Mouse (Mus musculus) forebrain, postnatal 0 days (tissue): ENCODE measurements around the gene Selp. TPM values are rescaled to one million over a fixed set of nuclear protein-coding genes. Genes with fewer than 3 reads are reported as not detected.

Experiments used
- ATAC-seq: fragments of 200-750 bp; cut with Nextera tagmentation; 2 replicates; pipeline ENCODE4 v1.8.0; 2017; ENCODE audit warnings: mild to moderate bottlenecking, moderate library complexity
- DNase-seq: peaks from one replicate; pipeline ENCODE4 v3.0.0-alpha.2; 2015
- H3K27ac ChIP-seq: fragments of 300-500 bp; sonication (generic); 2 replicates; pipeline ENCODE4 v1.5.1; 2014; ENCODE audit warnings: low read depth, mild to moderate bottlenecking, antibody characterized with exemption, low read length, moderate library complexity, mixed read lengths
- H3K27me3 ChIP-seq: fragments of 300-500 bp; sonication (generic); 2 replicates; pipeline ENCODE4 v1.6.1; 2014; ENCODE audit warnings: mild to moderate bottlenecking, low read length, mixed read lengths; ENCODE audit not compliant: insufficient read depth
- H3K36me3 ChIP-seq: fragments of 300-500 bp; sonication (generic); 2 replicates; pipeline ENCODE4 v1.6.1; 2014; ENCODE audit warnings: mild to moderate bottlenecking, moderate library complexity; ENCODE audit not compliant: insufficient read depth
- H3K4me1 ChIP-seq: fragments of 300-500 bp; sonication (generic); 2 replicates; pipeline ENCODE4 v1.6.1; 2014; ENCODE audit warnings: antibody characterized with exemption; ENCODE audit not compliant: insufficient read depth
- H3K4me2 ChIP-seq: fragments of 300-500 bp; sonication (generic); 2 replicates; pipeline ENCODE4 v1.6.1; 2014; ENCODE audit warnings: low read depth, mild to moderate bottlenecking, moderate library complexity
- H3K4me3 ChIP-seq: fragments of 300-500 bp; sonication (generic); 2 replicates; pipeline ENCODE4 v1.5.1; 2014; ENCODE audit warnings: low read depth, low read length, mixed read lengths
- H3K9ac ChIP-seq: fragments of 300-500 bp; sonication (generic); 2 replicates; pipeline ENCODE4 v1.6.1; 2014; ENCODE audit warnings: mild to moderate bottlenecking
- H3K9me3 ChIP-seq: fragments of 300-500 bp; sonication (generic); 2 replicates; pipeline ENCODE4 v1.6.1; 2016; ENCODE audit warnings: low read length
- CTCF ChIP-seq: sonication (generic); IDR thresholded peaks from 2 replicates; pipeline ENCODE4 v1.5.1; 2016; ENCODE audit warnings: antibody characterized with exemption, control low read depth, low read depth
- WGBS: fragments of 180-500 bp; shearing (Covaris S2); extraction: QIAGEN DNeasy Blood & Tissue Kit; methylation state at CpG from one replicate; pipeline ENCODE4 v1.1.7; 2014; 5-methylcytosine and 5-hydroxymethylcytosine counted together
- polyA plus RNA-seq: library from polyadenylated mRNA; unstranded; fragments of >200 nt; fragmentation: Nextera tagmentation; extraction: Ambion mirVana; gene quantifications from 2 replicates; pipeline ENCODE4 v1.2.1, GENCODE M21; 2015
- total RNA-seq: library from RNA; depleted of rRNA; stranded (reverse); fragments of >200 nt; gene quantifications from 2 replicates; pipeline ENCODE4 v1.2.3, GENCODE M21; 2014; rRNA removed

The Selp gene
- total and polyA plus RNA-seq, 2 experiments from 2014 or later = not detected

DNA sequence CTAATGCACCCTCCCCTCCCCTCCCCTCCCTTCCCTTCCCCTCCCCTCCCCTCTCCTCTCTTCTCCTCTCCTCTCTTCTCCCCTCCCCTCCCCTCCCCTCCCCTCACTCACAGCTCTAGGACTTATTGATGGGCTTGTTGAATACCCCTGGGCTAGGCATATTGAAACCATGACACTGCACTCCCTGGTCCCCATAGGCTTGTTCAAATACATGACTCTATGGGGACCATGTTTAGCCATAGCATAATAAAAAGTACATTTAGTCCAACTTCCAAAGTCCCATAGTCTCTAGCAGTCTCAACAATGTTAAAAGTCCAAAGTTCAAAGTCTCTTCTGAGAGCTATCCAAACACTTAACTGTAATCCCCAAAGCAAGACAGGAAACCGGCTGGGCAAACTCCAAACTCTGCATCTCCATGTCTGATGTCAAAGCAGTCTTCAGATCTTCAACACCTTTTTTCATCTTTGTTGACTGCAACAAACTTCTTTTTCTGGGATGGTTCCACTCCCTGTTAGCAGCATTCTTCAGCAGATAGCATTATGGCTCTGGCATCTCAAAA lies 72.0 kb downstream of the Selp start:
- Histone ChIP-seq H3K4me2 (no peak overlapping the region), H3K36me3 (no peaks in the 10 kb centered on the region), H3K27me3 (no peaks in the 10 kb centered on the region), H3K4me3 (no peak overlapping the region), H3K4me1 (no peaks in the 10 kb centered on the region), H3K9me3 (no peaks in the 10 kb centered on the region), H3K27ac (no peak overlapping the region), H3K9ac (no peak overlapping the region)
- ATAC-seq (no peak), DNase-seq (no peak)
- no peak for TF ChIP-seq CTCF
- WGBS = 88% methylated on average over 1 of the region's 1 CpGs

DNA sequence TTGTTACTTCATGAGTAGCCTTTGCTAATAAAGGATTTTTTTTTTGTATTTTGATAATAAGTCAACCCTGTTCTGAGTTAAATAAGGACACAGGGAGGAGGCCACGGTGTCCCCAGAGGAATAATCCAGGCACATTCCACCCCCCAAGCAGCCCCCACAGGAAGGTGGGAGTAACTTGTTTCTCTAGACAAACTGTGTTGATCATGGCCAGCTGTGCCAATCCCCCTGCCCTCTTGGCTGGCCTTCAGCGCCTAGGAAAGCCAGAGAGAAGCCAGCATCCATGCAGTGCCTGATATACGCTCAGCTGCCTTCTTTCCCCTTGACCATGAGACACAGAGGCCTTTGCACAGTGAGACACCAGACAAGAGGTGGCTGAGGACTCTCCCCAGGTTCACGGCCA lies 84.5 kb downstream of the Selp start:
- no peak overlapping the region for H3K9ac ChIP-seq
- no peaks in the 10 kb centered on the region for H3K9me3 ChIP-seq
- no peaks in the 10 kb centered on the region for H3K36me3 ChIP-seq
- no peak for DNase-seq
- no peak overlapping the region for H3K27ac ChIP-seq
- WGBS = 89% methylated on average over 4 of the region's 4 CpGs
- TF ChIP-seq CTCF = no peak
- H3K4me3 ChIP-seq = no peak overlapping the region
- no peak for ATAC-seq
- H3K4me1 ChIP-seq = no peaks in the 10 kb centered on the region
- H3K4me2 ChIP-seq = no peak overlapping the region
- H3K27me3 ChIP-seq = no peaks in the 10 kb centered on the region

Other genes starting within 250 kb of the Selp start
- 17.1 and 29.6 TPM in 2 replicates for gene Scyl3, start 186.2 kb upstream of the Selp start, total RNA-seq
- gene Scyl3, start 186.2 kb upstream of the Selp start, polyA plus RNA-seq = 9.0 and 11.3 TPM in 2 replicates
- gene BC055324, start 120.5 kb upstream of the Selp start, total RNA-seq = 4.9 and 5.0 TPM in 2 replicates
- 1.6 and 1.7 TPM in 2 replicates for gene BC055324, start 120.5 kb upstream of the Selp start, polyA plus RNA-seq
- 4.9 and 9.5 TPM in 2 replicates for gene Mettl18, start 120.4 kb upstream of the Selp start, total RNA-seq
- gene Mettl18, start 120.4 kb upstream of the Selp start, polyA plus RNA-seq = 6.4 and 6.8 TPM in 2 replicates
- not detected in 2 replicates for gene Sele, start 67.0 kb upstream of the Selp start, total RNA-seq
- not detected in 2 replicates for gene Sele, start 67.0 kb upstream of the Selp start, polyA plus RNA-seq
- gene Sell, start 53.3 kb upstream of the Selp start, total RNA-seq = 0.14 and 0.15 TPM in 2 replicates
- 0.11 and 0.14 TPM in 2 replicates for gene Sell, start 53.3 kb upstream of the Selp start, polyA plus RNA-seq
- gene F5, start 36.6 kb downstream of the Selp start, total RNA-seq = 0.15 and 0.48 TPM in 2 replicates
- gene F5, start 36.6 kb downstream of the Selp start, polyA plus RNA-seq = 0.18 and 0.29 TPM in 2 replicates
- gene Slc19a2, start 133.8 kb downstream of the Selp start, total RNA-seq = 11.3 and 16.6 TPM in 2 replicates
- 6.6 and 7.5 TPM in 2 replicates for gene Slc19a2, start 133.8 kb downstream of the Selp start, polyA plus RNA-seq
- gene Ccdc181, start 160.3 kb downstream of the Selp start, total RNA-seq = 20.1 and 21.2 TPM in 2 replicates
- gene Ccdc181, start 160.3 kb downstream of the Selp start, polyA plus RNA-seq = 24.2 and 28.1 TPM in 2 replicates
- 37.7 and 37.9 TPM in 2 replicates for gene Nme7, start 188.9 kb downstream of the Selp start, total RNA-seq
- 32.1 and 33.2 TPM in 2 replicates for gene Nme7, start 188.9 kb downstream of the Selp start, polyA plus RNA-seq
- gene Blzf1, start 192.2 kb downstream of the Selp start, total RNA-seq = 17.5 and 21.5 TPM in 2 replicates
- gene Blzf1, start 192.2 kb downstream of the Selp start, polyA plus RNA-seq = 16.1 and 22.3 TPM in 2 replicates